Mouse (Mus musculus): Measurements from ENCODE around the gene Lce1d. TPM values are rescaled to one million over a fixed set of nuclear protein-coding genes. Genes with fewer than 3 reads are reported as not detected.
"Not testable (repeated sequence)": the region's sequence is repeated elsewhere in the genome, so short reads cannot be mapped to it uniquely, and the experiment has no call there.

Gene Lce1d
- not detected in 2 replicates for polyA plus RNA-seq (2015; fragmentation: Nextera tagmentation; extraction: Ambion mirVana)

- ATAC-seq: no peak
- Histone ChIP-seq H3K4me2 (replicated peaks) (no peak within 1 kb of the TSS), H3K36me3 (no peaks in the 10 kb centered on the region), H3K4me3 (replicated peaks) (no peak within 1 kb of the TSS), H3K27me3 (replicated peaks) (no peaks in the 10 kb centered on the region), H3K9ac (no peak within 1 kb of the TSS), H3K4me1 (replicated peaks) (no peaks in the 10 kb centered on the region), H3K9me3 (no peaks in the 10 kb centered on the region), H3K27ac (no peak within 1 kb of the TSS)
- 57% methylated on average over 2 of the region's 2 CpGs for WGBS
Observed at GRCm38 (mm10) chr3:92687110-92687509, at the start of gene Lce1d. Lce1d (minus strand) TSS chr3:92687210.

GRCm38 (mm10) chr3:92722631-92723030 lies 35.6 kb upstream of the Lce1d start:
- ATAC-seq: no peak
- Histone ChIP-seq H3K9ac (no peak overlapping the region), H3K9me3 (no peaks in the 10 kb centered on the region), H3K4me3 (replicated peaks) (no peak overlapping the region), H3K36me3 (no peaks in the 10 kb centered on the region), H3K27ac (no peak overlapping the region), H3K4me2 (replicated peaks) (no peak overlapping the region), H3K4me1 (replicated peaks) (no peaks in the 10 kb centered on the region), H3K27me3 (replicated peaks) (no peaks in the 10 kb centered on the region)
- 83% methylated on average over 5 of the region's 5 CpGs for WGBS

- Histone ChIP-seq H3K4me1 (replicated peaks) (no peaks in the 10 kb centered on the region), H3K36me3 (no peaks in the 10 kb centered on the region), H3K27ac (no peak within 1 kb of the TSS), H3K9me3 (no peaks in the 10 kb centered on the region), H3K4me2 (replicated peaks) (no peak within 1 kb of the TSS), H3K4me3 (replicated peaks) (no peak within 1 kb of the TSS), H3K9ac (no peak within 1 kb of the TSS), H3K27me3 (replicated peaks) (no peaks in the 10 kb centered on the region)
- WGBS: 77% methylated on average over 3 of the region's 3 CpGs
- ATAC-seq: no peak
Observed at GRCm38 (mm10) chr3:92720250-92720649, 33.2 kb upstream of the Lce1d start, which contains the start of gene Lce1f. Lce1f (minus strand) TSS chr3:92720350.

DNA sequence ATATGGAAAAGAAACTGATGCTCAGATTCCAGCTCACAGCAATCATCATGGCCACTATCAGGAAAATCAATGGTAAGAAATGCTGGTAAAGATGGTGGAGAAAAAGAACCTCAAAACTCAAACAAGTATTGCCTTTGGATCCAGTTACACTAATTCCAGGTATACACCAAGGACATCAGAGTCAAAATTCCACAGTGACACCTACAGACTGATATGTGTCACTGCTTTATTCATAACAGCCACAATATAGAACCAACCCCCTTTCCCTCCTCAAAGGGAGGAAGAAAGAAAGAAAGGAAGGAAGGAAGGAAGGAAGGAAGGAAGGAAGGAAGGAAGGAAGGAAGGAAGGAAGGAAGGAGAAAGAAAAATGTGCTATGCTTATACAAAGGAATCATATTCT lies 28.1 kb upstream of the Lce1d start:
- Histone ChIP-seq H3K9ac (no peak overlapping the region), H3K36me3 (no peaks in the 10 kb centered on the region), H3K4me3 (replicated peaks) (no peak overlapping the region), H3K27ac (no peak overlapping the region), H3K4me2 (replicated peaks) (no peak overlapping the region), H3K4me1 (replicated peaks) (no peaks in the 10 kb centered on the region), H3K9me3 (no peaks in the 10 kb centered on the region), H3K27me3 (replicated peaks) (no peaks in the 10 kb centered on the region)
- no peak for ATAC-seq

- H3K9ac ChIP-seq: no peak within 1 kb of the TSS
- no peaks in the 10 kb centered on the region for H3K27me3 ChIP-seq (replicated peaks)
- no peak for ATAC-seq
- no peaks in the 10 kb centered on the region for H3K4me1 ChIP-seq (replicated peaks)
- no peak within 1 kb of the TSS for H3K4me3 ChIP-seq (replicated peaks)
- WGBS: 83% methylated on average over 2 of the region's 2 CpGs
- H3K4me2 ChIP-seq (replicated peaks): no peak within 1 kb of the TSS
- no peaks in the 10 kb centered on the region for H3K36me3 ChIP-seq
- H3K27ac ChIP-seq: no peak within 1 kb of the TSS
- H3K9me3 ChIP-seq: no peaks in the 10 kb centered on the region
Observed at GRCm38 (mm10) chr3:92708974-92709373, 22.0 kb upstream of the Lce1d start, which contains the start of gene Lce1e. Lce1e (minus strand) TSS chr3:92709074.

GRCm38 (mm10) chr3:92694613-92695012 lies 7.6 kb upstream of the Lce1d start:
- Histone ChIP-seq H3K36me3 (no peaks in the 10 kb centered on the region), H3K9me3 (no peaks in the 10 kb centered on the region), H3K27ac (no peak overlapping the region), H3K9ac (no peak overlapping the region), H3K4me3 (replicated peaks) (no peak overlapping the region), H3K4me1 (replicated peaks) (no peaks in the 10 kb centered on the region), H3K4me2 (replicated peaks) (no peak overlapping the region), H3K27me3 (replicated peaks) (no peaks in the 10 kb centered on the region)
- 20% methylated on average over 1 of the region's 1 CpGs for WGBS
- ATAC-seq: no peak

- Histone ChIP-seq H3K27ac (no peak overlapping the region), H3K36me3 (no peaks in the 10 kb centered on the region), H3K27me3 (replicated peaks) (no peaks in the 10 kb centered on the region), H3K4me3 (replicated peaks) (no peak overlapping the region), H3K4me2 (replicated peaks) (no peak overlapping the region), H3K9me3 (no peaks in the 10 kb centered on the region), H3K9ac (no peak overlapping the region), H3K4me1 (replicated peaks) (no peaks in the 10 kb centered on the region)
- no peak for ATAC-seq
Observed at GRCm38 (mm10) chr3:92691688-92692087, 4.7 kb upstream of the Lce1d start.

DNA sequence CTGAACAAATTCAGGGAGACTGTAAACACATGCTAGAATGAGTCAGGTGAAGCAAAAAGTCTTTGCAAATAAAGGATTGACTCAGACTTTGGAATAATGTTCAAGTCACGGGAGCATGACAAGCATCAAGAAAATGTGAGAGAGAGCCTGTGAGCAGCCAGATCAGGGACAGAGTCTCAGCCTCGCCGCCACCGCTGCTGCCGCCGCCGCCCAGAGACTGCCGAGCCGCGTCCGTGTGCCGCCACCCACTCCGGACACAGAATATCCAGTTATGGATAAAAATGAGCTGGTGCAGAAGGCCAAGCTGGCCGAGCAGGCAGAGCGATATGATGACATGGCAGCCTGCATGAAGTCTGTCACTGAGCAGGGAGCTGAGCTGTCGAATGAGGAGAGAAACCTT lies 2.1 kb upstream of the Lce1d start:
- H3K27me3 ChIP-seq (replicated peaks); ATAC-seq; H3K4me3 ChIP-seq (replicated peaks); H3K4me2 ChIP-seq (replicated peaks); H3K4me1 ChIP-seq (replicated peaks); H3K27ac ChIP-seq; H3K9me3 ChIP-seq; H3K36me3 ChIP-seq; H3K9ac ChIP-seq: not testable (repeated sequence)
- WGBS: 80% methylated on average over 16 of the region's 16 CpGs

- no peak within 1 kb of the TSS for H3K27ac ChIP-seq
- H3K4me3 ChIP-seq (replicated peaks): no peak within 1 kb of the TSS
- ATAC-seq: no peak
- 90% methylated on average over 4 of the region's 4 CpGs for WGBS
- no peaks in the 10 kb centered on the region for H3K36me3 ChIP-seq
- no peak within 1 kb of the TSS for H3K9ac ChIP-seq
- no peaks in the 10 kb centered on the region for H3K9me3 ChIP-seq
- no peak within 1 kb of the TSS for H3K4me2 ChIP-seq (replicated peaks)
- H3K4me1 ChIP-seq (replicated peaks): no peaks in the 10 kb centered on the region
- H3K27me3 ChIP-seq (replicated peaks): no peaks in the 10 kb centered on the region
Observed at GRCm38 (mm10) chr3:92678947-92679346, 8.1 kb downstream of the Lce1d start, which contains the start of gene Lce1c. Lce1c (plus strand) TSS chr3:92679247.

DNA sequence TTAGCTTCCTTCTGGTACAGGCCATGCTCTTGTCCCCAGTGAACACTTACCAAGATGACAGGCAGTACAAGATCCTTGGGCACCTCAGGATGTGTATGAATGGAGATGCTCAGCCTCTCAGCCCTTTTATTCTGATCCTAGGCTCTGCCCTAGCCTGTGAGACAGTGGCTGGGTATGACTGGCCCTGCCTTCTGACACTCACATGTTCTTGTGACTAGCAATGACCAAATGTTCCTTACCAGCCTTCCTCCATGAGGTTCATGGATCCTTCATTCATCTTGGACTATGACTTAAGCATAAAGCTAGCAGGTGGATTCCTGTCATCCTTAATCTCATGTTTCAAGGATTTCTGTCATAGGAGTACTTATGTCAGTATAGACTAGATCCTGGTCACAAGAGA lies 16.8 kb downstream of the Lce1d start, which contains the start of gene Lce1a2:
TSS of gene Lce1a2 (minus strand) at position 101 of the 400 bp plus-strand sequence.
- no peak within 1 kb of the TSS for H3K9ac ChIP-seq
- H3K9me3 ChIP-seq: no peaks in the 10 kb centered on the region
- no peak within 1 kb of the TSS for H3K4me3 ChIP-seq (replicated peaks)
- no peak for ATAC-seq
- no peak within 1 kb of the TSS for H3K4me2 ChIP-seq (replicated peaks)
- no peaks in the 10 kb centered on the region for H3K36me3 ChIP-seq
- H3K4me1 ChIP-seq (replicated peaks): no peaks in the 10 kb centered on the region
- no peak within 1 kb of the TSS for H3K27ac ChIP-seq
- no peaks in the 10 kb centered on the region for H3K27me3 ChIP-seq (replicated peaks)

- ATAC-seq: no peak
- Histone ChIP-seq H3K4me1 (replicated peaks) (no peaks in the 10 kb centered on the region), H3K9ac (no peak within 1 kb of the TSS), H3K27ac (no peak within 1 kb of the TSS), H3K4me3 (replicated peaks) (no peak within 1 kb of the TSS), H3K36me3 (no peaks in the 10 kb centered on the region), H3K27me3 (replicated peaks) (no peaks in the 10 kb centered on the region), H3K9me3 (no peaks in the 10 kb centered on the region), H3K4me2 (replicated peaks) (no peak within 1 kb of the TSS)
Observed at GRCm38 (mm10) chr3:92656826-92657225, 30.2 kb downstream of the Lce1d start, which contains the start of gene Lce1b. Lce1b (minus strand) TSS chr3:92656926.

- Histone ChIP-seq H3K36me3 (no peaks in the 10 kb centered on the region), H3K4me3 (replicated peaks) (no peak within 1 kb of the TSS), H3K9me3 (no peaks in the 10 kb centered on the region), H3K27ac (no peak within 1 kb of the TSS), H3K4me1 (replicated peaks) (no peaks in the 10 kb centered on the region), H3K9ac (no peak within 1 kb of the TSS), H3K4me2 (replicated peaks) (no peak within 1 kb of the TSS), H3K27me3 (replicated peaks) (no peaks in the 10 kb centered on the region)
- ATAC-seq: no peak
- 78% methylated on average over 1 of the region's 1 CpGs for WGBS
Observed at GRCm38 (mm10) chr3:92648207-92648606, 38.8 kb downstream of the Lce1d start, which contains the start of gene Lce1a1. Lce1a1 (minus strand) TSS chr3:92648307.

DNA sequence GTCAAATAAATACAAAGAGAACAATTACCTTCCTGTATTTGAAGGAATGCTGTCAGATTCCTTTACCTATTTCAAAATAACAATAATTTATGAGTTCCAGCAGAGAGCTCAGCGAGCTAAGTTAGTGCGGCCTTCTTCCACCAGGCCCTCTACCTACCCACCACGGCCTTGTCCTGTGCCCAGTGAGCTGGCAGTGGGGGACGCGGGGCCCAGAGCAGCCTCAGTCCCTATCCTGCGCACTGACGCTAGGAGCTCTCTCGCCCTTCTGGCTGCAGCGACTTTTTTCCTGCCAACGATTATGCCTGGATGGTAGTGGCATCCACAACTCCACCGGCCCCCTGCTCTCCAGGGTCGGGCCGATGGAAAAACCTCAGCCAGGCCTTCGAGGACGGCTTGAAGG lies 47.2 kb downstream of the Lce1d start:
- ATAC-seq: no peak
- Histone ChIP-seq H3K36me3 (no peaks in the 10 kb centered on the region), H3K4me2 (replicated peaks) (no peak overlapping the region), H3K27me3 (replicated peaks) (no peaks in the 10 kb centered on the region), H3K27ac (no peak overlapping the region), H3K4me1 (replicated peaks) (no peaks in the 10 kb centered on the region), H3K9ac (no peak overlapping the region), H3K4me3 (replicated peaks) (no peak overlapping the region), H3K9me3 (no peaks in the 10 kb centered on the region)
- WGBS: 90% methylated on average over 15 of the region's 15 CpGs
